Mouse (Mus musculus) spleen, embryonic (tissue): ENCODE measurements around the gene Mgll.

Source experiments
- CTCF ChIA-PET: fragments of 350-600 bp; sonication (Branson Sonifier 250); formaldehyde crosslinking; loops from one replicate; lab custom pipeline; 2022; lab: Charles Lee

Gene Mgll

DNA sequence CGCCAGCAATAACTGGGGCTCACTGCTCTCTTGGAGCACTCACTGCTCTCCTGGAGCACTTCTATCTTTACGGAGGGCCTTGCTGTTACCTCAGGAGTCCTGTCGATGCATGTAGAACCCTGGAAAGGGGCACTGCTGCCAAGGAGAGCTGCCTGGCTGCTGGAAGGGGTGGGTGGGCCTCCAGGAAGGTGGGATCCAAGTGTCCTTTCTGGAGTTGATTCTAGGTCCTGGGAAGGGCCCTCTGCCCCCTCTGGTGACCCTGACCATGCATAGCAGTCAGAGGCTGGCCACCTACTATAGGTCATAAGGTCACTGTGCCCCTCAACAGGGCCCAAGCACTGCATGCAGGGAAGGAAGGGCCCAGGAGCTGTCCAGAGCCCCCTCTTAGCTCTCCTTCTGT lies 102.8 kb downstream of the Mgll start:
- CTCF ChIA-PET, result no interaction called here

DNA sequence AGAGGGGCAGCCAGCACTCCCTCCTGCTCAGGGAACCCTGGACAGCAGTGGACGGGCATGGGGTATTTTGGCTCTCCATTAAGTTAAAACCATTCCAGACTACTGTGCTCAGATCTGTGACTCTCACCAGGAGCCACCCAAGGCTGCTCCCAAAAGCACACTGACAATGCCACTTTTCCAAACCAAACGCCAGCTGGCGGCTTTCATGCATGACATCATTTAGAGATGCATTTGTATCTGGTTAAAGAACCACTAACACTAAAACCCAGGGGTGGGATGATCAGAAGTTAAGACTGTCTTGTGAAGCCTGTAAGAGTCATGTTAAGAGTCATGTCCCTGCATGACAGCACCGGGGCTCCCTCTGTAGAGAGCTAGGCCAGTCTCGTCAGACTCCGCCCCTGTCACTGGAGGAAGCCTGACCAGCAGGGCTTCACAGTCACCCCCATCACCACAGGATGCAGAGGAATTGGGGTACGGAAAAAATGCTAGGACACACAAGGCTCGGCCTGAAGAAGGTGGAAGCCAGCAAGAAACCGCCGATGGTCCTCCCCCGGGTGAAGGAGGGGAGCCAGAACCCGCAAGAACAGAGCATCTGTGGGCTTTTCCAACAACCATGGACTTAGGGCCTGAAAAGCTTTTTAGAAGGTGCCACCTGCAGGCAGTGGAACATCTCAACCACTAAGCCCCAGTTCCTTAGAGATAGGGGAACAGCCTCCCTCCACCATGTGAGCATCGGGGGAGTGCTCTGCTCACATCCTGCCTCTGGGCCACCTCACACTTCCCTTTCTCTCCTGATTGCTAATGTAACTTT lies 103.4 kb downstream of the Mgll start:
- CTCF ChIA-PET, result no interaction called here

DNA sequence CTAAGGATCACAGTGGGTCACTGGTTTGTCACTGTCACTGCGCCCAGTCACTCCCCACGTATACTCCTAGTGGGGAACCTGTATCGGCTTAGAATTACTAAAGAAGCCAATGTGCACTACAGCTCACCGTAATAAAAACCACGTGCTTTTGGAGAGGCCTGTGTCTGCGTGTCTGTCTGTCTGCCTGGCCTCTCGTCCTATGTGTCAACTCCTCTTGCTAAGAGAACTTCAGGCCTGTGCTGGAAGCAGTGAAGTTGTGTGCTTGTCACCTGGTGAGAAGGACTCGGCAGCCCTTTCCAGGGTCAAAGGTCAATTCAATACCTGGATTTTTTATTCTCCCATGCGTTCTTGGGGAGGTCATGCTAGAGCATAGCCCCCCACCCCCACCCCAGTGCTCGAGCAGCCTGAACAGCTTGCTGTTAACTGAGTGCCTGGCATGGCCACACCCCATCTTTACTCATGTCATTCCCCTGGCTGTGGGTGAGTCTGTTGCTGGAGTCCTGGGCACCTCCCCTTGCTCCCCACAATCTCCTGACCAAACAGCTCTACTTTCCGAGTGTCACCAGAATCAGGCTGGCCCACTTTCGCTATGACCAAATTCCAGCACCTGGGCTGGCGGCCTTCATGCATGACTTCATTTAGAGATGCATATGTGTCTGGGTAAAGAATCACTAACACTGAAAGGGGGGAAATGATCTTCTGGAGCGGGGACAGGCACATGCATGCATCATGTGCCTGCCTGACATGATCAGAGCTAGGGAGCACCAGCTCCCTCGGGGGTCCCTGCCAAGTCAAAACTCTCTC lies 104.2 kb downstream of the Mgll start:
- CTCF ChIA-PET, result interaction anchor here (0.9 kb wide), 1 partner anchor 26 kb away, joined by 3 read pairs; no protein-coding TSS in a partner anchor

GRCm38 (mm10) chr6:88829579-88829978 lies 105.4 kb downstream of the Mgll start:
- CTCF ChIA-PET, result no interaction called here

DNA sequence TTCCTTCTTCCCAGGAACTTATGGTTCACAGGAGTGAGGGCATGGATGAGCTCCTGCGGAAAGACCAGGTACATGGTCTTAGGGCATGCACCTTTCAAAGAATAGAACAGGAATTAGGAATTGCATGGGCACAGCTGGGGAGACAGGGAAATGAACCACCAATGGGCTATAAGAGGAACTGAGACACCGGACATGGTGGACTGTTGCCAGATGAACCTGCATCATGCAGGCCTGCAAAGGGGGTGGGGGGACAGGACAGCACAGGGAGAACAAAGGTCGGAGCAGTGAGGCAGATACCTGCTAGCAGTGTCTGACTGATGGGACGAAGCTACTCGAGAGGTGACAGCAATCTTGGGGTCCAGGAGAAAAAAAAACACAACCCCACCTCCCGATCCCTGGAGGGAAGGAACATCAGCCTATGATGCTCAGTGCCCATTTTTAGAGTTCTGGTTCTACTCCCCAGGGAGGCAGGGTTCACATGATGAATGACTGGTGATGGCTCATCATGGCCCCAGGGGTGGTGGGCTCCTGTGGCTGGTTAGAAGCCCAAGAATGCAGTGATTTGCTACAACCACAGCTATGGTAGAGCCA lies 106.0 kb downstream of the Mgll start:
- CTCF ChIA-PET, result no interaction called here

- CTCF ChIA-PET, result no interaction called here
Observed at GRCm38 (mm10) chr6:88831456-88831855, 107.2 kb downstream of the Mgll start.

GRCm38 (mm10) chr6:88832663-88833062 lies 108.5 kb downstream of the Mgll start:
- CTCF ChIA-PET, result no interaction called here

DNA sequence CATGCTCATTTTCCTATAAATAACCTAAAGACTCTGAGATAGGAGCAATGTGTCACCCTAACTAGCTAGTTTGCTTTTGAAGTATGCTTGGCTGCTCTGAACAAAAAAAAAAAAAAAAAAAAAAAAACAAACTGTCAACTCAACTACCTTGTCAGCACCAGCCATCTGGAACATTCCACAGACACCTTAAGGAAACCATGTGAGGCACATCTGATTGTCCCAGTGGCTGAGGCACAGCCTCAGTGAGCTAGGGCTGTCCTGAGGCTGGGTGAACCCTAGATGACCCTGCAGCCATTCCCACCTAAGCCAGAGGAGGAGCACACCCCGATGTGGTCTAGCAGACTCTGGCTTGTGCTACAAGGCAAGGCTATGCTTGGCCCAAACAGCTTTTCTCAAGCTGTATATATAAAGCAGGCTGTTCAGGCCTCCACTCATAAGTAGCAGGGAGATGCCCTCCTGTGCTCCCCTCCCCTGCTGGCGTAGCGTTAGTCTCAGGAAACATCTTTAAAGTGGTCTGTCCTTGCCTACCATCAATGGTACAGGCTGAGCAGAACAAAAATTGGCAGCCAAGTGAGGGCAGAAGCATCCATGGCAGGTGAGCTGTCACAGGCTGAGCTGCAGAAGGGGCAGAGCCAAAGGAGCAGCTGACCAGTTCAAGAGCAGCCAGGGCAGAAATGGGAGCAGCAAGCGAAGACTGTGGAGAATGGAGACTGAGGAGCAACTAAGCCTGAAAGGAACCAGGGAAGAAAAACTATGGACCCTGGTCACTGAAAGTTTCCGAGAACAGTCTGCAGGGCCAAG lies 109.3 kb downstream of the Mgll start:
- CTCF ChIA-PET, result no interaction called here

- CTCF ChIA-PET, result interaction anchor here (0.6 kb wide), 1 partner anchor 216 kb away, joined by 3 read pairs; no protein-coding TSS in a partner anchor
Observed at GRCm38 (mm10) chr6:88835047-88835446, 110.8 kb downstream of the Mgll start.

DNA sequence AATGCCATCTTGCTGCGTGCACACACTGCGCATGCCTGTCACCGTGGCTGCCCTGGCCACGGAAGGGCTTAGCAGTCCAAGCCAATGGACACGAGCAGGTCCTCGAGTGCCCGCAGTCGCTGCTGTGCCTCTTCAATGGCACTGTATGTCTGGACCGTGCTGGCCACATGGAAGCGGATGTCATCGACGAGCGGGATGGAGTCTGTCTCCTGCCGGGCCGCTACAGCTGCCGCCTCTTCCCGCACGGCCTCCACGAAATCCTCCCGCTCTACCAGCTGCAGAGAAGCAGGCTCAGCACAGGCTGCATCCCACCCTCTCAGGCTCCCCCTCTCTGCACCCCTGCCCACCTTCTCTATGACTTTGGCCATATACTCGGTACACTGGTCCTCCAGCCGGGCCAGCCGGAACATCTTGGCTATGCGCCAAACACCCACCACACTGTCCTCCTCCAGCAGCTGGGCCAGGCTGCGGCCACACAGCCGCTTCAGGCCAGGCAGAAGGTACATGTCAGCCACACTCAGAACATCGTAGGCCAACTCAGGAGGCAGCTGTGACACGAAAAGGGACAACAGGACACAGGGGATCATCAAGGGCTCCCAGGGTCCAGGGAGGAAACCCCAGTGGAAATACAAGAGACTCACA lies 112.1 kb downstream of the Mgll start:
- CTCF ChIA-PET, result no interaction called here

GRCm38 (mm10) chr6:88837999-88838398 lies 113.8 kb downstream of the Mgll start:
- CTCF ChIA-PET, result no interaction called here

DNA sequence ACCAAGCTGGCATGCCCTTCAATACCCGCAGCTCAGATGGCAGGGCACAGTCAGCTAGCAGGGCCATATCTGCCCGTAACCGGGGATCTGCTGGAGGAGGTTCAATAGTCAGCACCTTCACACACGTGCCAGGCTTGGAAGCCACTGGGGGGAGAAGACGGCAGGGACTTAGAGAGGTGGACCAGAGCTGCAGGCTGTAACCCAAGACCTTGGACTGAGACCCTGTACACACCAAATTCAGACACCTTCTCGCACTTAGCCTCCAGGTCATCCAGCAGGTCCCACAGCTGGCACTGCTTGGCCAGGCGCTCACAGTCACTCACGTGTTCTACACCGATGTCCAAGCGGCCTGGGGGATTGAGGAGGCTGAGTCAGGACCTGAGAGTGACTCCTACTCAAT lies 114.4 kb downstream of the Mgll start:
- CTCF ChIA-PET, result no interaction called here

DNA sequence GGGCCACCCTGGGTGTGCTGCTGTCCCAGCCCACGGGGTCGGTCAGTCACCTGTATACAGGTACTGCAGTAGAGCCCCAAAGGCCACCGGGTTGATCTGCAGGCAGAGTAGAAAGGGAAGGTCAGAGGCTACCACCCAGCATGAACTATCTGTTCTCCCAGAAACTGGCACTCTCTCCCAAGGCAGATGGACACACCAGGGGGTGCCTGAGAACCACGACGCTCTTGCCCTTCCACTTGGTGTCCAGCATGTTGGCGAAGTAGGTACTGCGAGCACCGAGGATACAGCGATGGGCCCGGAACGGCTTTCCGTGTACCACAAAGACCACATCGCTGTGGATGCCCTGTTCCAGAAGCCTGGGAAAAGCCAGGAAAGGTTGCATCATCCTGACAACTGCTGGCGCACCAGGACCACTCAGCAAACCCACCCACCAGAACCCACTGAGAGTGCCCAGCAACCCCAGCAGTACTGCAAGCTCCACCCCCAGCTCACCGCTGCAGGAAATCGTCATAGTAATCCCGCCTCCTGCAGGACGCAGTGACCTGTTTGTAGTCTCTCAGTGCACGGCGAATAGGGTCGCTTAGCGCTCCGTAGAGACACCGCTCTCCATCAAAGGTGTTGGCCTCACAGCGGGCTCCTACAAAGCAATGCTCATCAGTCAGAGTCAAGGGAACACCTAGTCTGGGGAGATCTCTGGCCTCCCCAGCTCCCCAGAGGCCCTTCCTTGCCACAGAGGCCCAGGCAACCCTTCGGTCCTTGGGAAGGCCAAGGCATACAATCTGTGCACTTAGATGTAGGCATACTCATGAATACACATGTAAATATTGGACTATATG lies 115.1 kb downstream of the Mgll start:
- CTCF ChIA-PET, result no interaction called here

- CTCF ChIA-PET, result no interaction called here
Observed at GRCm38 (mm10) chr6:88840211-88840610, 116.0 kb downstream of the Mgll start.

DNA sequence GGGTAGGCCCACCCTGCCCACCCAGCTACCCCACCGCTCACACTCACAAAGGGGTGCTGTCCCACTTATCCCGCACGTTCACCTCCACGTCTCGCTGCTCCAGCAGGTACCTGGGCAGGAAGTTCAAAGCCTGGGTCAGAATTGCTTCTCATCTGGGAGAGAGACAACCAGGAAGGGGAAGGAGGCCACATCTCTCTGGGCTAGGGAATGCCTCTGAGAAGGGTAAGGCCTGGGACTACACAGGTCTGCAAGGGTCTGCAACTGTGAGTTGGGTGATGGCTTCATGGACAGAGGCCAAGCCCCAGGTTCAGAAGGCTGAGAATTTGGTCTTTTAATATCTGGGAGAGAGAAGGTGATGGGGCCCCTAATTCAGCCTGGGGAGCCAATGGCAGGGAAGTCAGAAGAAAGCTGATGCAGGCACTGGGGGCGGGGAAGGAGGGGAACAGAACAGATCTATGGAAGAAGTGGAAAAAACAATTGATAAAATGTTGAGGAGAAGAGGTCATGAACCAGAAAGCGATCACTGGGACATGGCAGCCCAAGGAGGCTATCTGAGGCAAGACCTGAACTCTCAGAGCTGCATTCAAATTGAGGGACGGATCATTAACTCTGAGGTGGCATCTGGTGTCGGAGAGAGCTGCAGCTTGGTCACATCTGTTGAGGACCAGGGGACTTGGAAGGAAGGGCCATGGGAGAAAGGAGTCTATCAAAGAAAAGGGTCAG lies 116.7 kb downstream of the Mgll start:
- CTCF ChIA-PET, result no interaction called here

DNA sequence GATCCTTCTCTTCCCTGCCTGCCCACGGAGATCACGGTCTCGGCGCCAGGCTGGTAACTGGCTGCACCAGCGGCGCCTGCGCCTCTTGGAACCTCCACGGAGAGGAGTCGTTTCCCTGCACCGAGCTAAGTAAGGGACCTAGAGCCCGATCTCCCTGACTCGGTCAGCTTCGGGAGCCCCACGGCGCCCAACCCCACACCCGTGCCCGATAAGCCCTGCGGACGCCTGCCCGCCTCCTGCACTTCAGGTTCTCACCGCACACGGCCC lies 117.2 kb downstream of the Mgll start:
- CTCF ChIA-PET, result no interaction called here

- CTCF ChIA-PET, result no interaction called here
Observed at GRCm38 (mm10) chr6:88841781-88842689, 117.8 kb downstream of the Mgll start, which contains the start of gene Abtb1. Gene Abtb1, minus strand, starts transcription at chr6:88841984.

- CTCF ChIA-PET, result interaction anchor here (0.6 kb wide), 1 partner anchor 117 kb away, joined by 3 read pairs; no protein-coding TSS in a partner anchor
Observed at GRCm38 (mm10) chr6:88842731-88843151, 118.5 kb downstream of the Mgll start.
